Mouse (Mus musculus) heart, postnatal 0 days (tissue): ENCODE results near the gene Rtbdn.
"Not testable (repeated sequence)": the region's sequence is repeated elsewhere in the genome, so short reads cannot be mapped to it uniquely, and the experiment has no call there.

Experiments
- CTCF ChIP-seq: IDR thresholded peaks from 2 replicates; pipeline ENCODE4 v1.5.1; 2016; ENCODE audit warnings: antibody characterized with exemption, control low read depth, low read depth
- EP300 ChIP-seq: IDR thresholded peaks from 2 replicates; pipeline ENCODE4 v1.6.1; 2016; ENCODE audit warnings: antibody characterized with exemption, low read depth

DNA sequence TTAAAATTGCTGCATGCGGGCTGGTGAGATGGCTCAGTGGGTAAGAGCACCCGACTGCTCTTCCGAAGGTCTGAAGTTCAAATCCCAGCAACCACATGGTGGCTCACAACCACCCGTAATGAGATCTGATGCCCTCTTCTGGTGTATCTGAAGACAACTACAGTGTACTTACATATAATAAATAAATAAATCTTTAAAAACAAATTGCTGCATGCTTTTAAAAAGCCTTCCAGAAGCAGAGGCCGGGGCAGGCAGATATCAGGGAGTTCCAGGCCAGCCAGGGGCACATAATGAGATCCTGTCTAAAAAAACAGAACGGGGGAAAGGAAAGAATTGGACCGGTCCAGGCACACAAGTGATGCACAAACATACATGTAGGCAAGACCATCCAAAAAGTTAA is 38.8 kb upstream of the Rtbdn start:
- not testable (repeated sequence) for TF ChIP-seq CTCF, EP300
